Mouse (Mus musculus) megakaryocyte, embryonic 14.5 days (primary cell): ENCODE data around the gene Tada2b.

Experiments
- FLI1 ChIP-seq: IDR thresholded peaks from 2 replicates; pipeline ENCODE4 v1.6.1; 2012; ENCODE audit warnings: low read length, inconsistent platforms, mixed read lengths
- GATA1 ChIP-seq: IDR thresholded peaks from 3 replicates; pipeline ENCODE4 v1.6.1; 2012; ENCODE audit warnings: mixed read lengths, low read length, inconsistent platforms, borderline replicate concordance

DNA sequence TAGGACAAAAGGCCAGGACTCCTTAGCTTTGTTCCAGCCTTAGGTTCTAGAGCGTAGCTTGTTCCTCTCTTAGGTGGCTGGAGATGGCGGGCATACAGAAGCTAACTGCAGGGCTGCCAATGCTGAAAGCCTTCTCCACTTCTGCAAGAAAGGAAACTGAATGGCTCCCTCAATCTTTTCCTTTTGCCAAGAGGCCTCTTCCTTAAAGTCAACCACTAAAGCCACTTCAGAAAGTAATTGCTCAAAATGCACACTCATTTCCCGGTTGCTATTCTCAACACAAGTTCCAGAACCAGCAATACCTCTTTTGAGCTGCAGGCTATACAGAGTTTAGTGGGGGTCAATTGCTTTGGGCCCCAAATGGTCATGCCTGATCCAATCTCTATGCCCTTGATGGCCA is 6.6 kb downstream of the Tada2b start:
- TF ChIP-seq GATA1 (no peak), FLI1 (no peak)
